Mouse (Mus musculus) bone marrow macrophage, adult 2 months (primary cell): Measurements from ENCODE around the gene Anapc10. TPM values are rescaled to one million over a fixed set of nuclear protein-coding genes. Genes with fewer than 3 reads are reported as not detected.
"Not testable (repeated sequence)": the region's sequence is repeated elsewhere in the genome, so short reads cannot be mapped to it uniquely, and the experiment has no call there.

ENCODE experiments used
- H3K27ac ChIP-seq: 2 replicates; pipeline ENCODE4 v1.5.1; 2012; ENCODE audit warnings: low read depth, low read length; ENCODE audit not compliant: insufficient read depth
- H3K4me1 ChIP-seq: 2 replicates; pipeline ENCODE4 v1.6.1; 2012; ENCODE audit warnings: low read length; ENCODE audit not compliant: control insufficient read depth, insufficient read depth
- H3K4me3 ChIP-seq: 2 replicates; pipeline ENCODE4 v1.5.1; 2012; ENCODE audit warnings: mild to moderate bottlenecking, low read length, moderate library complexity; ENCODE audit not compliant: insufficient read depth
- CTCF ChIP-seq: IDR thresholded peaks from 2 replicates; pipeline ENCODE4 v1.5.1; 2012; ENCODE audit warnings: low read depth, mild to moderate bottlenecking, low read length, moderate library complexity
- POLR2A ChIP-seq: IDR thresholded peaks from 2 replicates; pipeline ENCODE4 v1.6.1; 2012; ENCODE audit warnings: mild to moderate bottlenecking, low read depth, low read length, borderline replicate concordance
- polyA plus RNA-seq: library from polyadenylated mRNA; stranded (reverse); fragments of >200 nt; gene quantifications from 2 replicates; pipeline ENCODE4 v1.2.4, GENCODE M21; 2012; ENCODE audit not compliant: missing spikeins, insufficient read depth, insufficient read length

Gene Anapc10
- polyA plus RNA-seq, 1 experiment: 21.7 TPM

DNA sequence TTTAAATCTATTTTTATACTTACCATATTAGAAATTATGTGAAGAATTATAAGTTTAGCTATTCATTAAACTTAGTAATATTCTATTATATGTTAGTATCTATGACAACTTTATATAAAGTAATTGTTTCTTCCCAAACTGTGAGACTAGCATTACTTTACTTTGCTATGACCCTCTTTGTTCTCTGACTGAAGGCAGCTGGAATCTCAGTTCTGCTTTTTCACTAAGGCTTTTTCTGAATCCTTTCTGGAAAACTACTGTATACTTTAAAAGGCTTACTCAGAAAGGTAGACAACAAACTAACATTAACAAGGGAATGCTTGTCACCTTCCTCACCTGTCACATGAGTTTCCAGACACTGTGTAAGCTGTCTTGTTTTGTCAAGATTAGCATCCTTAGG is 11.7 kb downstream of the Anapc10 start:
- Histone ChIP-seq H3K4me3 (no peak overlapping the region), H3K4me1 (peaks cover 3% of the 10 kb centered on the region), H3K27ac (no peak overlapping the region)
- no peak for TF ChIP-seq CTCF
- TF ChIP-seq POLR2A: no peak

DNA sequence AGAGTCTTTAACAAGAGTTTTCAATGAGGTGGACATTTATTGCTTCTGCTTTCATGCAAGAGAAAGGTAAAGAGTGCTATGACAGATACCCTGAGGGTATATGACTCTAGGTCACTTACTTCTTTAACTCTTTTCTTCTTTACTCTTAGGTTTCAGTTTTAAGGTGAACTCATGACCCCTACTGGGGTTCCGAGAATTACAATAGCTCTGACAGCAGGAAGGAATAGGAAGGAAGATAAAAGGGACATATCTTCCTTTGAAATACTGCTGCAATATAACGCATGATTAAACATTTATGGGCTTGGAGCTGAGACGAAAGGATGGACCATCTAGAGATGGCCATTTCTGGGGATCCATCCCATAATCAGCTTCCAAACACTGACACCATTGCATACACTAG is 13.0 kb downstream of the Anapc10 start:
- no peak for TF ChIP-seq CTCF
- TF ChIP-seq POLR2A: no peak
- peaks cover 3% of the 10 kb centered on the region for H3K4me1 ChIP-seq
- no peak overlapping the region for H3K27ac ChIP-seq
- no peak overlapping the region for H3K4me3 ChIP-seq

DNA sequence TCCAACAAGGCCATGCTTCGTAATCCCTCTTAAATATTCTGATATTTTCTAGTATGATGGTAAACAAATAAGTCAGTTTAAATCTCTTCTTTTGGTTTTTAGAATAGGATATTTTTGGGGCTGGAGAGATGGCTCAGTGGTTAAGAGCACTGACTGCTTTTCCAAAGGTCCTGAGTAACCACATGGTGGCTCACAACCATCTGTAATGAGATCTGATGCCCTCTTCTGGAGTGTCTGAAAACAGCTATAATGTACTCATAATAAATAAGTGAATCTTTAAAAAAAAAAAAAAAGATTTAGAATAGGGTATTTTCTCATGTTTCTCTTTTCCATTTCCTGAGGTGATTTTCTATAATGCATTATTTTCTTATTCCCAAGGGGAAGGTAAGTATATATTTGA is 16.3 kb downstream of the Anapc10 start:
- Histone ChIP-seq H3K4me3 (no peak overlapping the region), H3K4me1 (peaks cover 9% of the 10 kb centered on the region), H3K27ac (no peak overlapping the region)
- no peak for TF ChIP-seq CTCF
- TF ChIP-seq POLR2A: no peak

DNA sequence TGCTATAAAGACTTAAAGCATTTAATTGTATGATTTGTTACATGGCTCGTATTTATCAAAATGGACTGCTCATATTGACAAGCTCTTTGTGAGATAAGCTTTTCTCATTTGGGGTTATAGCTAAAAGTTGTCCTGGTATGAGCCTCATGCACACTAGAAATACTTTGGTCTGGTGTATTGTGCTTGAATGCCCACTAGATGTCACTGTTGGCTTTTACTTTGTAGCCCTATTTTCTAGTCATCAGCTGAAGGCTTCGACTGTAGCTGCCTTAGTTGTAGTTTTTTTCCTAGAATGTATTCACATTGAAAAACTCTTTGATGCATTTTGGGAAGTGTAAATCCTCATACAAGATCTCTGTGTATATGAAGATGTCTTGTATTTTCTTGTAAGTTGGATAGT is 22.7 kb downstream of the Anapc10 start:
- no peak overlapping the region for H3K4me3 ChIP-seq
- H3K4me1 ChIP-seq: peaks cover 6% of the 10 kb centered on the region
- no peak overlapping the region for H3K27ac ChIP-seq
- TF ChIP-seq CTCF: no peak

DNA sequence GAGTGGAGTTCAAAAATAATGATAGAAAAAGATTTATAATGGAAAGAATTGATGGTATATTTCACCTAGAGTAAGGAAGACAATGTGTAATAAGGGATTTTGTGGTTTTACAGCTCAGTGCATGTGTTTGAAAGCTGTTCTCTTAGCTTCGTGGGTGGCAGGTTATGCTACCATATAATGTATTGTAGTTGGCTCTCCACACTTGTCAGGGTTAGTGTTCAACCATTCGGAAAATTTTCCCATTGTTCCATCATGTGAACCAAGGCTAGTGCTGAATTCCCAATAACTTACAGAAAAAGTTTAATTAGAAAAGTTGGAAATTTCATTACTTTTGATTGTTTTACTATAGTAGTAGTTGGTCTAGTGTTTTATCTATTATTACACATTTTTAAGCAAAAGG is 36.6 kb downstream of the Anapc10 start:
- Histone ChIP-seq H3K4me3 (no peak overlapping the region), H3K4me1 (no peaks in the 10 kb centered on the region), H3K27ac (no peak overlapping the region)
- TF ChIP-seq POLR2A (no peak), CTCF (no peak)

DNA sequence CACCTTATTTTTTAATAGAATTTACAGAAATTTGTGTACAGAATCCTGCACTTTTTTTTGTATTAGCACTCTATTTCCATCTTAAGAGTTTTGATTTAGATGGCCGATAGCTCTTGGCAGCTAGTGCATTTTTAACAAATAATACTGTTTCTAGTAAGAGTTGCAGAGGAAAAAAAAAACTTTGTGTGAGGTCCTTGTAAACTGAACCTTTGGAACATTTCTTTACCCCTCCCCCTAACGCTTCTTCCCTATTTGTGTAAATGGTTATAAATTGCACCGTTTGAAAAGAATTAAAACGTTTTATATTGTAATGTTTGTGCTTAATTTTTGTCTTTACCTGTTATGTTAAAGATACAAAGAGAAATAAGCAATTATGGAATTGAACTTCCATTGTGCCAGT is 37.0 kb downstream of the Anapc10 start:
- TF ChIP-seq POLR2A (no peak), CTCF (no peak)
- no peaks in the 10 kb centered on the region for H3K4me1 ChIP-seq

DNA sequence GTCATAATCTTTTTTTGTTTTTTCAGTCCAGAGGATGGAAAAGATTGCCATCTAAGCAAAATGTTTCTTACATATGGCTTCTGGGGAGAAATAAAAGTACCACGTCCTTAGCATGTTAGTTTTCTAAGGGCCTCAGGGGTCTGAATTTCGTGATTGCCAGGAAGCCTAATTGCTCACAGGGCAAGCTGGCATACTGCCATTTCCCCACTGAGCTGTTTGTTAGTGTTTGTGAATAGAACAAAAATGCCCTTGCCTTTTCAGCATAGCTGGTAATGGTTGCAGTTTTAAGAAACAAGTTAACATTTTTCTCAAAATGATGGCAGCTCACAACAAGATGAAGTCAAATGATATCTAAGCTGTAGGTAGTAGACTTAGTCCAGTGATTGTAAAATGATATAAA is 38.7 kb downstream of the Anapc10 start:
- Histone ChIP-seq H3K4me1 (no peaks in the 10 kb centered on the region), H3K4me3 (no peak overlapping the region), H3K27ac (no peak overlapping the region)
- TF ChIP-seq POLR2A: no peak
- TF ChIP-seq CTCF: no peak

More for the DNA sequence above, 37.0 kb downstream of the Anapc10 start:
- H3K27ac ChIP-seq: no peak overlapping the region
- no peak overlapping the region for H3K4me3 ChIP-seq

DNA sequence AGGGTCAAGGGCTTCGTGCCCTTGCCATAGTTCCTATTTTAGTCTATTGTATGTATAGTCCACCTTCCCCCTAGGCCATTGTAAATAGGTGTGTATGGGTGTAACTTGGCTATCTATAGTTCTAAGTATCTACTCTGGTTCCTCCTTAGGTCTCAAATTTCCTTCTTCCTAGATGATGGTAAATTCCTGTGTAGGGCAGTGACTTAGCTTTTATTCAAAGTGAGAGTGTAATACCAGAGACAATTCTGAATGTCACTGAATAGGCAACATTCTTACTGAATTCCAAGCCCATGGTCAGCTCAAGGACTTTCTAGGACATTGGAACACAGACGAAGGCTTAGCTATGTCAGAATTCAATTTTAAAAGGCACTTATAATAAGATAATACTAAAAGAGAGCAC is 83.3 kb downstream of the Anapc10 start:
- not testable (repeated sequence) for H3K27ac ChIP-seq, H3K4me1 ChIP-seq, H3K4me3 ChIP-seq

DNA sequence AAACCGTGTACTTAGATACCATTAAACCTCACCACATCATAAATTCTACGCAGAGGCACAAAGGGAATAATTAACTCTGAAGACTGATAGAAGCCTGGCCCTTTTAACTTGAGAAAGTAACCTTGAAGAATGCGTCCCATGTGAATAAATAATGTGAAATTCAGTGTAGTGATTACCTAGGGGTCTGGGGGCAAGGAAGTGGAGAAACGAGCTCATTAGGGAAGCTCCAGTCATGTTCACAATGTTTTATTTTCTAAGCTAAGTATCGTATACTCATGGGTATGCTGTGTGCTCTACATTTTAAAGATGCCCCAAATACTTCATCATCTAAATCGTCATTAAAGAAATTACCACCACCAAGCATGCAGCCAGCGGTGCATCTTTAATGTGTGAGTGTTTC is 85.1 kb downstream of the Anapc10 start:
- no peak for TF ChIP-seq CTCF
- no peak for TF ChIP-seq POLR2A
- no peaks in the 10 kb centered on the region for H3K4me1 ChIP-seq
- H3K4me3 ChIP-seq: no peak overlapping the region
- H3K27ac ChIP-seq: no peak overlapping the region

DNA sequence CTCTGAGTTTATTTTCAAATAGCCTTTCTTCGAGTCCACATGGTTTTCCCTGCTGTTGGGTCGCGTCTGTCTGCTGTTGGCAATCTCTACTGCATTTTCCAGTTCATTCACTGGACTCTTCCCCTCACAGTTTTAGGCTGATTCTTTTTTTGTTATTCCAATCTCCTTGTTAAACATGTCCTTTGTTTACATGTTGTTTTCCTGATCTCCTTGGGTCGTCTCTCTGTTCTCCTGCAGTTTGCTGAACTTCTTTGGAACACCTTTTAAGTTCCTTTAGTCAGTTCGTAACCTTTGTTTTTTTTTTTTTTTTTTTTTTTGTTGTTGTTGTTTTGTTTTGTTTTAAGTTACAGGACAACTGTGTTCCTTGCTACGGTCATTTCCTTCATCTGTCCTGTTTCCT is 92.9 kb downstream of the Anapc10 start:
- H3K4me1 ChIP-seq: no peaks in the 10 kb centered on the region
- no peak overlapping the region for H3K27ac ChIP-seq
- no peak for TF ChIP-seq POLR2A
- no peak for TF ChIP-seq CTCF
- no peak overlapping the region for H3K4me3 ChIP-seq

DNA sequence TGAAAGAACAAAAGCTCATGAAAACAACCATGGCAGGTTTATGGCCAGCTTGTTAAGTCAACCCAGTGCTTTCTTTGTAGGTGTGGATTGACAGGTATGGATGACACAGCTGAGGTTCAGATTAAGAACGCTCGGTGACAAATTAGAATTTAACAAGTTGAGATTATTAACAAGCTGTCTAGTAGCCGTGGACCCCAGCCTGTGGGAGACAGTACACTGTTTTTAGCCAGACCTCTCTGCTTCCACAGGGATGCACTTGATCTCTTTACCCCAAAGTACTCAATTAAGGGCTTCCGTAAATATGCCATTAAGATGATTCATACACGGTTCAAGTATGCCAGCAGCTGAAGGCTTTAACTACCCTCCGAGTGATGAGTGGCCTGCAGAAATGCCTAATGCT is 95.4 kb downstream of the Anapc10 start:
- Histone ChIP-seq H3K4me1 (no peaks in the 10 kb centered on the region), H3K27ac (no peak overlapping the region), H3K4me3 (no peak overlapping the region)
- TF ChIP-seq CTCF: no peak
- no peak for TF ChIP-seq POLR2A
